27 mouse cellular contexts compared by ENCODE assay signal in the genomic region with DNA sequence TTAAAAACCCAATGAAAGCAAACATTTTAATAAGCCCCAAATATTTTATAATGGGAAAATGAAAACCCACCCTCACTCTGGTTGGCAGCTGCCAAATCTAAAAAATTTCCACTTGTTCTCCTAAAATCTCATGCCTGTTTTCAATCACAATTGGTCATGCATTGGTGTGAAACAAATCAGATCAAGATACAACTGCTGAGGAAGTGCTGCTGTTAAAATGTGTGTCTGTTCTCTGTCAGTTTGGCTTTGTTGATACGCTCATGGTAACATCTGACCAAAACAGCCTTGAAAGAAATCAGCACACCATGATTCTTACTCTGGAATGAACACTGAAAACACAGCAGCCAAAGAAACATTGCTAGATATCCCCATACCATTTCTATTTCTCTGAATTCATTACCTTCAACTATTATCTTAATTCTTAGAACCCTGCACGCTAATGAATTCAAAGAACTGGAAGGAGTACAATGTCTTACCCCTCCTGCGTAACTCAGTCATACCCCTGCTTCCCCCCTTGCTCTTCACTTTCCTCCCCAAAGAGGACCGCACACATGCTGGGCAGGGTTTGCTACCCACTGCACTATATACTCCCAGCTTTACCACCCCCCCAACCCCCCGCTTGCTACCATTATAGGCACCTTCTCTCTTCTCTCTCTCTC.
DNase-seq lines count a peak whose midpoint lies in the region; ATAC-seq and TF ChIP-seq lines count a peak whose summit lies in the region.
"Had no signal": no experiment of that assay in that cellular context is flagged by ENCODE, and none has a peak within 500 bp of the region (broad histone marks: within the 10 kb centered on the region; RNA-seq: fewer than 3 reads in every experiment).

No protein-coding gene starts in this region.

- H3K9me3 ChIP-seq in embryonic facial prominence, embryonic 11.5 days (replicated peaks; ENCODE audit: control insufficient read depth, low read length) = no peaks in the 10 kb centered on the region
- H3K9me3 ChIP-seq in embryonic facial prominence, embryonic 10.5 days = no peaks in the 10 kb centered on the region
- H3K9me3 ChIP-seq in liver, embryonic 12.5 days (replicated peaks) = no peaks in the 10 kb centered on the region
- H3K9me3 ChIP-seq in liver, postnatal 0 days (ENCODE audit: low read length) = no peaks in the 10 kb centered on the region
- H3K9me3 ChIP-seq in hindbrain, postnatal 0 days (ENCODE audit: low read length) = no peaks in the 10 kb centered on the region
- H3K9me3 ChIP-seq: embryonic facial prominence, embryonic 12.5 days; forebrain, embryonic 12.5 days; forebrain, embryonic 15.5 days; hindbrain, embryonic 10.5 days; hindbrain, embryonic 13.5 days had no signal

- DNase-seq in embryonic facial prominence, embryonic 11.5 days (ENCODE audit: low spot score) = peak; percentile 57
- DNase-seq in embryonic facial prominence, embryonic 10.5 days (ENCODE audit: low spot score) = no peak
- no peak for DNase-seq in liver, postnatal 0 days
- peak; percentile 92 for DNase-seq in MN1 (ENCODE audit: low spot score)
- DNase-seq in hindbrain, postnatal 0 days (ENCODE audit: low spot score) = no peak
- no peak for DNase-seq in gastrocnemius, postnatal 36 days
- DNase-seq: adrenal gland, adult 8-10 months; adrenal gland, postnatal 25 days; B cell, adult 2 months; cerebellum, adult 18-20 months; cerebellum, adult 9-10 months; cerebellum, postnatal 14 days; gastrocnemius, postnatal 25 days; heart, postnatal 36 days; kidney, adult 11 months had no signal

- no peak for ATAC-seq in embryonic facial prominence, embryonic 11.5 days (replicated peaks; ENCODE audit: insufficient number of reproducible peaks, low FRiP score, low TSS enrichment, low read depth)
- peak; percentile 63; the same call in 1 of the 2 replicates for ATAC-seq in liver, embryonic 12.5 days
- no peak for ATAC-seq in liver, postnatal 0 days
- ATAC-seq in hindbrain, postnatal 0 days = no peak
- ATAC-seq: activated CD4-positive, CD25-positive, alpha-beta regulatory T cell, adult 4 months; forebrain, embryonic 15.5 days; hindbrain, embryonic 16.5 days; inflammation-experienced regulatory T-cells, adult 6 months had no signal

- no peak overlapping the region for H3K27ac ChIP-seq in embryonic facial prominence, embryonic 11.5 days (replicated peaks; ENCODE audit: low read depth, low read length)
- no peak overlapping the region for H3K27ac ChIP-seq in embryonic facial prominence, embryonic 10.5 days (replicated peaks)
- no peak overlapping the region for H3K27ac ChIP-seq in liver, embryonic 12.5 days
- no peak overlapping the region for H3K27ac ChIP-seq in liver, postnatal 0 days (ENCODE audit: low read depth)
- no peak overlapping the region for H3K27ac ChIP-seq in hindbrain, postnatal 0 days
- H3K27ac ChIP-seq: embryonic facial prominence, embryonic 12.5 days; forebrain, embryonic 12.5 days; forebrain, embryonic 15.5 days; hindbrain, embryonic 10.5 days; hindbrain, embryonic 13.5 days had no signal

- H3K4me2 ChIP-seq in embryonic facial prominence, embryonic 11.5 days (ENCODE audit: low read depth, low read length) = no peak overlapping the region
- H3K4me2 ChIP-seq in liver, embryonic 12.5 days = 0 out of 2 replicates have a peak overlapping the region, but pooled peaks have one; percentile 14
- H3K4me2 ChIP-seq in liver, postnatal 0 days (ENCODE audit: low read depth, low read length) = no peak overlapping the region
- H3K4me2 ChIP-seq in hindbrain, postnatal 0 days (ENCODE audit: low read depth, low read length) = no peak overlapping the region
- H3K4me2 ChIP-seq: embryonic facial prominence, embryonic 12.5 days; forebrain, embryonic 12.5 days; forebrain, embryonic 15.5 days; heart, embryonic 11.5 days; hindbrain, embryonic 13.5 days had no signal

- no peaks in the 10 kb centered on the region for H3K27me3 ChIP-seq in embryonic facial prominence, embryonic 11.5 days (ENCODE audit: control insufficient read depth, insufficient read depth, low read length)
- H3K27me3 ChIP-seq in embryonic facial prominence, embryonic 10.5 days (replicated peaks; ENCODE audit: low read depth, poor library complexity, severe bottlenecking) = no peaks in the 10 kb centered on the region
- H3K27me3 ChIP-seq in liver, embryonic 12.5 days (replicated peaks) = no peaks in the 10 kb centered on the region
- H3K27me3 ChIP-seq in liver, postnatal 0 days (ENCODE audit: insufficient read depth, low read length) = no peaks in the 10 kb centered on the region
- H3K27me3 ChIP-seq in hindbrain, postnatal 0 days (ENCODE audit: insufficient read depth, low read length) = no peaks in the 10 kb centered on the region
- H3K27me3 ChIP-seq: CH12.LX; embryonic facial prominence, embryonic 12.5 days; forebrain, embryonic 12.5 days; forebrain, embryonic 15.5 days; hindbrain, embryonic 13.5 days had no signal

- H3K36me3 ChIP-seq in embryonic facial prominence, embryonic 11.5 days (replicated peaks; ENCODE audit: control insufficient read depth, insufficient read depth, low read depth, low read length) = no peaks in the 10 kb centered on the region
- H3K36me3 ChIP-seq in embryonic facial prominence, embryonic 10.5 days (replicated peaks) = no peaks in the 10 kb centered on the region
- no peaks in the 10 kb centered on the region for H3K36me3 ChIP-seq in liver, embryonic 12.5 days
- H3K36me3 ChIP-seq in liver, postnatal 0 days (replicated peaks; ENCODE audit: insufficient read depth, low read length) = no peaks in the 10 kb centered on the region
- no peaks in the 10 kb centered on the region for H3K36me3 ChIP-seq in hindbrain, postnatal 0 days (ENCODE audit: insufficient read depth, low read length)
- H3K36me3 ChIP-seq: embryonic facial prominence, embryonic 12.5 days; forebrain, embryonic 12.5 days; forebrain, embryonic 15.5 days; hindbrain, embryonic 10.5 days; hindbrain, embryonic 13.5 days had no signal

- intact Hi-C loops in gastrocnemius, postnatal 36 days (cut with DNase I) = no loop called here

- TF ChIP-seq CTCF in liver, postnatal 0 days (IDR thresholded peaks at IDR 0.05; ENCODE audit: low read depth) = no peak
- TF ChIP-seq CTCF in hindbrain, postnatal 0 days (IDR thresholded peaks at IDR 0.05; ENCODE audit: low read depth) = no peak

- H3K4me1 ChIP-seq in embryonic facial prominence, embryonic 11.5 days (ENCODE audit: control insufficient read depth, insufficient read depth, low read length) = no peaks in the 10 kb centered on the region
- H3K4me1 ChIP-seq in embryonic facial prominence, embryonic 10.5 days = no peaks in the 10 kb centered on the region
- peaks cover 11% of the 10 kb centered on the region for H3K4me1 ChIP-seq in liver, embryonic 12.5 days
- no peaks in the 10 kb centered on the region for H3K4me1 ChIP-seq in liver, postnatal 0 days (ENCODE audit: insufficient read depth)
- H3K4me1 ChIP-seq in hindbrain, postnatal 0 days (ENCODE audit: insufficient read depth, low read length) = no peaks in the 10 kb centered on the region
- H3K4me1 ChIP-seq: forebrain, embryonic 12.5 days; forebrain, embryonic 15.5 days; hindbrain, embryonic 13.5 days had no signal

- WGBS in embryonic facial prominence, embryonic 11.5 days = 62% methylated on average over 5 of the region's 5 CpGs
- 70% methylated on average over 5 of the region's 5 CpGs for WGBS in embryonic facial prominence, embryonic 10.5 days
- 74% methylated on average over 5 of the region's 5 CpGs for WGBS in liver, embryonic 12.5 days (ENCODE audit: insufficient replicate concordance)
- 83% methylated on average over 5 of the region's 5 CpGs for WGBS in liver, postnatal 0 days (ENCODE audit: insufficient replicate concordance)
- 71% methylated on average over 5 of the region's 5 CpGs for WGBS in hindbrain, postnatal 0 days

- no peak overlapping the region for H3K9ac ChIP-seq in embryonic facial prominence, embryonic 11.5 days (replicated peaks; ENCODE audit: low read length)
- no peak overlapping the region for H3K9ac ChIP-seq in liver, embryonic 12.5 days
- H3K9ac ChIP-seq in liver, postnatal 0 days (replicated peaks) = no peak overlapping the region
- H3K9ac ChIP-seq in hindbrain, postnatal 0 days (replicated peaks; ENCODE audit: low read length) = no peak overlapping the region
- H3K9ac ChIP-seq: embryonic facial prominence, embryonic 12.5 days; forebrain, embryonic 12.5 days; forebrain, embryonic 15.5 days; hindbrain, embryonic 13.5 days had no signal

- no peak for TF ChIP-seq EP300 in liver, postnatal 0 days (IDR thresholded peaks at IDR 0.05; ENCODE audit: low read depth)

- no peak overlapping the region for H3K4me3 ChIP-seq in embryonic facial prominence, embryonic 11.5 days (ENCODE audit: low read depth, low read length)
- H3K4me3 ChIP-seq in embryonic facial prominence, embryonic 10.5 days = no peak overlapping the region
- H3K4me3 ChIP-seq in liver, embryonic 12.5 days = no peak overlapping the region
- no peak overlapping the region for H3K4me3 ChIP-seq in liver, postnatal 0 days (ENCODE audit: low read depth, low read length)
- no peak overlapping the region for H3K4me3 ChIP-seq in hindbrain, postnatal 0 days (ENCODE audit: low read length)
- H3K4me3 ChIP-seq: embryonic facial prominence, embryonic 12.5 days; erythroblast, embryonic 14.5 days; forebrain, embryonic 12.5 days; forebrain, embryonic 15.5 days; hindbrain, embryonic 10.5 days; hindbrain, embryonic 13.5 days had no signal

Comparison
In these comparisons a context has a peak if more than half of its experiments do, and no peak if none do; other contexts are left out.
1. DNase-seq: peak in embryonic facial prominence, embryonic 11.5 days (single experiment) and MN1 (single experiment); none in embryonic facial prominence, embryonic 10.5 days (single experiment), liver, postnatal 0 days (single experiment), hindbrain, postnatal 0 days (single experiment) and gastrocnemius, postnatal 36 days (0 of 2).